Mouse (Mus musculus) heart, adult 2 months (tissue): ENCODE data around the gene Arg2.

Source experiments
- CTCF ChIP-seq: fragments of 200-600 bp; IDR thresholded peaks from 2 replicates; pipeline ENCODE4 v1.8.1; 2022; ENCODE audit warnings: antibody characterized with exemption, mild to moderate bottlenecking, moderate library complexity
- POLR2A ChIP-seq: fragments of 200-500 bp; IDR thresholded peaks from 2 replicates; pipeline ENCODE4 v1.6.1; 2011; ENCODE audit warnings: mild to moderate bottlenecking, low read depth, low read length, control low read depth; ENCODE audit not compliant: insufficient read depth

DNA sequence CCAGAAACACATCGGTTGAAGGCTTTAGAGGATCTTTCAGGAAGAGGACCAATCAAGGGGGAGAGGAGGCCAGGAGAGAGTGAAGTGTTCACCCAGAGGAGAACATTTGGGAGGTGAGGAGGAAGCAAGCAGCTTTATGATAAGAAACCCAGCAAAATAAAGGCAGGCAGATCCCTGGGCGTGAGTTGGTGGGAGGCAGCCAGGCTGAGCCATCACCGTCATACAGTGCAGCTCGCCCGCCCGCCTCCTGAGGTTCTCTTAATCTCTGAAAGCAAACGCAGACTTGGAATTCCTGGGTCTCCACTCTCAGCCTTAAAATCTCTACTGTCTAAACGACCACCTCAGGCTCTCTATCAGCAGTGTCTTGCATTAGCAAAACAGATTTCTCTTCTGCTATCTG lies 4.1 kb downstream of the Arg2 start:
- no peak for TF ChIP-seq CTCF
- no peak for TF ChIP-seq POLR2A
